Mouse (Mus musculus): ENCODE data around the gene Endod1. TPM values are rescaled to one million over a fixed set of nuclear protein-coding genes. Genes with fewer than 3 reads are reported as not detected.

The Endod1 gene
- polyA plus RNA-seq, 1 experiment from 2014 or later: 18.5 TPM

GRCm38 (mm10) chr9:14367850-14368249 lies 13.5 kb downstream of the Endod1 start:
- Histone ChIP-seq H3K27me3 (ENCODE audit: control insufficient read depth, insufficient read depth, low read depth, low read length) (no peaks in the 10 kb centered on the region), H3K4me2 (ENCODE audit: low read depth, low read length) (no peak overlapping the region), H3K36me3 (ENCODE audit: control insufficient read depth, insufficient read depth, low read length) (no peaks in the 10 kb centered on the region), H3K4me1 (replicated peaks; ENCODE audit: control insufficient read depth, insufficient read depth, low read length) (no peaks in the 10 kb centered on the region), H3K9me3 (ENCODE audit: control insufficient read depth, low read length) (no peaks in the 10 kb centered on the region), H3K27ac (ENCODE audit: low read length) (no peak overlapping the region), H3K9ac (ENCODE audit: low read length) (no peak overlapping the region), H3K4me3 (ENCODE audit: low read length) (no peak overlapping the region)
- ATAC-seq (ENCODE audit: low read depth): no peak
- WGBS: 90% methylated on average over 4 of the region's 4 CpGs

GRCm38 (mm10) chr9:14365481-14366125 lies 15.7 kb downstream of the Endod1 start:
- Histone ChIP-seq H3K9me3 (ENCODE audit: control insufficient read depth, low read length) (no peaks in the 10 kb centered on the region), H3K9ac (ENCODE audit: low read length) (no peak overlapping the region), H3K4me1 (replicated peaks; ENCODE audit: control insufficient read depth, insufficient read depth, low read length) (no peaks in the 10 kb centered on the region), H3K36me3 (ENCODE audit: control insufficient read depth, insufficient read depth, low read length) (no peaks in the 10 kb centered on the region), H3K4me2 (ENCODE audit: low read depth, low read length) (no peak overlapping the region), H3K27me3 (ENCODE audit: control insufficient read depth, insufficient read depth, low read depth, low read length) (no peaks in the 10 kb centered on the region), H3K4me3 (ENCODE audit: low read length) (no peak overlapping the region), H3K27ac (ENCODE audit: low read length) (no peak overlapping the region)
- ATAC-seq (ENCODE audit: low read depth): no peak
- 63% methylated on average over 4 of the region's 4 CpGs for WGBS

DNA sequence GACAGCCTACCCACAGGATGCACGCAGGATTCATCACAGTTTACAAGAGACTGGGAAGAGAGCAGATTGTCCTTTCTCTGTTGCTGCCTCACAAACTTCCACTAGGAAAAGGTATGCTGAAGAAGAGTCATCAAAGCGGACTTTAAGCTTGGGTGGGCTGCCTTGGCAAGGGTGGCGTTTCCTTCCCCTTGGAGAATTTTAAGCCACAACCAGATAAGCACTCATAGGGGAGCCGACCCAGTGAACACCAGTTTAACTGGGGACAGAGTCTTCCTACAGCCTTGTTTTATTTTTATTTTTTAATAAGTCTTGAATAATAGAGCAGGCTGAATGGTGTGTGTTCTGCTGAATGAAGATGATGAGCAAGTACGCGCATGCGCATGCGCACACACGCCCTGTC lies 16.6 kb downstream of the Endod1 start:
- no peaks in the 10 kb centered on the region for H3K27me3 ChIP-seq (ENCODE audit: control insufficient read depth, insufficient read depth, low read depth, low read length)
- H3K9me3 ChIP-seq (ENCODE audit: control insufficient read depth, low read length): no peaks in the 10 kb centered on the region
- no peak overlapping the region for H3K9ac ChIP-seq (ENCODE audit: low read length)
- no peaks in the 10 kb centered on the region for H3K36me3 ChIP-seq (ENCODE audit: control insufficient read depth, insufficient read depth, low read length)
- H3K4me3 ChIP-seq (ENCODE audit: low read length): no peak overlapping the region
- no peak overlapping the region for H3K27ac ChIP-seq (ENCODE audit: low read length)
- no peaks in the 10 kb centered on the region for H3K4me1 ChIP-seq (replicated peaks; ENCODE audit: control insufficient read depth, insufficient read depth, low read length)
- 95% methylated on average over 9 of the region's 9 CpGs for WGBS
- ATAC-seq (ENCODE audit: low read depth): no peak
- H3K4me2 ChIP-seq (ENCODE audit: low read depth, low read length): no peak overlapping the region

DNA sequence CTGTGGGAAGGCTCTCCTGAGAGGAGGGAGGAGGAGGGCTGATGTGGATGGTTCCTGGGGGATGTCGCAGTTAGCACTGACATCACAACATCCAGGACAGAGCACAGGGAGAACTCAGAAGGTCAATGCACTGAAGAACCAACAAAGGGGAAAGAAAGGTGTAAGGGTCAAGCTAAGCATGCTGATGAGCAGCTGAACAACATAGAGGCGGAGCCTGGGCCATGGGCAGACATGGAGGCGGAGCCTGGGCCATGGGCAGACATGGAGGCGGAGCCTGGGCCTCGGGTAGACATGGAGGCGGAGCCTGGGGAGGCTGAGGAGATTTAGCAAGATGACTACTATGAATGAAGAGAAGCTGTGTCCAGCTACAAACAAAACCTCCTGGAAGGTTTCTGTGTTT lies 17.8 kb downstream of the Endod1 start:
- ATAC-seq (ENCODE audit: low read depth): 0 out of 2 replicates have a peak, but pooled peaks have one; percentile 23
- Histone ChIP-seq H3K27me3 (ENCODE audit: control insufficient read depth, insufficient read depth, low read depth, low read length) (no peaks in the 10 kb centered on the region), H3K9me3 (ENCODE audit: control insufficient read depth, low read length) (no peaks in the 10 kb centered on the region), H3K36me3 (ENCODE audit: control insufficient read depth, insufficient read depth, low read length) (no peaks in the 10 kb centered on the region), H3K4me1 (replicated peaks; ENCODE audit: control insufficient read depth, insufficient read depth, low read length) (no peaks in the 10 kb centered on the region), H3K27ac (ENCODE audit: low read length) (no peak overlapping the region), H3K4me3 (ENCODE audit: low read length) (no peak overlapping the region), H3K9ac (ENCODE audit: low read length) (no peak overlapping the region), H3K4me2 (ENCODE audit: low read depth, low read length) (no peak overlapping the region)
- WGBS: 77% methylated on average over 6 of the region's 6 CpGs

DNA sequence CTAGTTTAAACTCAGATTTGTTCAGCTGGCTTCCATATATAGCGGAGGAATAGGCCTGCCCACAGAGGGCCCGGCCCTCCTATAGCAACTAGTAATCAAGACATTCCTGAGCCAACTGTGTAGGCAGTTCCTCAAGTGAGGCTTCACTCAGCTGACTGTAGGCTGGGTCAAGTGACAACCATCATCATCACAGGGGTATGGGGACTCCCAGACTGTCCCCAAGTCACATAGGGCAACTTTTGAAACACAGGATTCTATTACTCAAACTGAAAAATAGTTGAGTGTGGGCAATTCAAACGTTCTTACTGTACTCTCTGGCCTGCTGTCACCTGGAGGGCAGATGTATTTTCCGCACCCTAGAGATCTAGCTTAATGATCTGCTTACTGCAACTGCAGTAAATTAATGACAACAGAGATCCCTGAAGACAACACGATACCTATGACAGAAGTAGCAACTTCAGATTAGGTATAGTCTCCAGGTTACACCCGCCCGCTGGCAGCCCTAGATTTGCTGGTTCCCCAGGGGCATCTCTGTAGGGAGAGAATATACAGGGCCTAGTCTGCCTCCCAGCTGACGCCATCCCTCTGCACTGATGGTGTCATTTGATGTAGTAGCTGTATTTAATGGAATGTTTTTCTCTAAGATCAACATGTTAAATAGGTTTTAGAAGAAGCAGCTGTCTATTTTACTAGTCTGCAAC lies 19.1 kb downstream of the Endod1 start:
- no peak overlapping the region for H3K9ac ChIP-seq (ENCODE audit: low read length)
- H3K4me2 ChIP-seq (ENCODE audit: low read depth, low read length): no peak overlapping the region
- H3K9me3 ChIP-seq (ENCODE audit: control insufficient read depth, low read length): no peaks in the 10 kb centered on the region
- H3K27ac ChIP-seq (ENCODE audit: low read length): no peak overlapping the region
- H3K36me3 ChIP-seq (ENCODE audit: control insufficient read depth, insufficient read depth, low read length): 0 out of 2 replicates have a peak, but pooled peaks cover 2% of the 10 kb centered on the region
- 83% methylated on average over 8 of the region's 8 CpGs for WGBS
- no peaks in the 10 kb centered on the region for H3K4me1 ChIP-seq (replicated peaks; ENCODE audit: control insufficient read depth, insufficient read depth, low read length)
- no peaks in the 10 kb centered on the region for H3K27me3 ChIP-seq (ENCODE audit: control insufficient read depth, insufficient read depth, low read depth, low read length)
- ATAC-seq (ENCODE audit: low read depth): no peak
- H3K4me3 ChIP-seq (ENCODE audit: low read length): no peak overlapping the region

DNA sequence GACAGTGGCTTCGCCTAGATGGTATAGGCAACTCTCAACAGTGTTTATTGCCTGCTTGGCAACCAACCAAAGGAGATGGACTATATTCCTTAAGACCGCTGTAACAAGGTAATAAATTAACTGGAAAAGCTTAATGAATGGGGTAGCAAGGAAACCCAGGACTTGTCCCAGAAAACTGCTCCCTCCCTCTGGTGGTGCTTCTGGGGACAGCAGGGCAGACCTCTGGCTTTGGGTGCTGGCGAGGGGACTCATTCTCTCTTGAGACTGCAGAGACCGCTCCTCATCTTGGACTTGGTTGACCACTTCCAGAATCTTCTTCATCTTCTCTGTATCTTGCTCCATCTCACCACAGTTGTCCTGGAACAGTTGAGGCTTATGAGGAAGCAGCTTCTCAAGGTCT lies 24.3 kb downstream of the Endod1 start:
- 83% methylated on average over 4 of the region's 4 CpGs for whole genome bisulfite sequencing
- no peak overlapping the region for H3K4me3 ChIP-seq (ENCODE audit: low read length)
- H3K4me2 ChIP-seq (ENCODE audit: low read depth, low read length): no peak overlapping the region
- 0 out of 2 replicates have a peak, but pooled peaks cover 2% of the 10 kb centered on the region for H3K36me3 ChIP-seq (ENCODE audit: control insufficient read depth, insufficient read depth, low read length)
- no peaks in the 10 kb centered on the region for H3K9me3 ChIP-seq (ENCODE audit: control insufficient read depth, low read length)
- no peak overlapping the region for H3K9ac ChIP-seq (ENCODE audit: low read length)
- no peaks in the 10 kb centered on the region for H3K27me3 ChIP-seq (ENCODE audit: control insufficient read depth, insufficient read depth, low read depth, low read length)
- no peak overlapping the region for H3K27ac ChIP-seq (ENCODE audit: low read length)
- H3K4me1 ChIP-seq (replicated peaks; ENCODE audit: control insufficient read depth, insufficient read depth, low read length): no peaks in the 10 kb centered on the region
- ATAC-seq (ENCODE audit: low read depth): no peak

DNA sequence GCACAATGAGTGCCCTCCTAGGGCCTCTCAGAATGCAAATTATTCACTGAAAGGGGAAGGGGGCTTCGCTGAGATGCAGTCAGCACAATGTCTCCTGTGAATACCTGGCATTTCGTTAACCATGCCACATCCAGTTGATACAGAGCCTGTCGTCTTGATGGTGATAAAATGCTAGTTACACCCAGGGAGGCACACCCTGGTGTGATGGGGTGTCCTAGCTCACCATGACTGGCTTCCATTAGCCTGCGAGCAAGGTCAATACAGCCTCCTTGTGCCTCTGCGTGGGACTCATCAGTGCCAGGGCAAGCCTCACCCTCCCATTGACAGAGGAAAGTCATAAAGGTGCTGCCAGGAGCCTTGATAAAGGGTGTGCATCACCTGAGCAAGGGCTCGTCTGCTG lies 26.5 kb downstream of the Endod1 start:
- Histone ChIP-seq H3K36me3 (ENCODE audit: control insufficient read depth, insufficient read depth, low read length) (0 out of 2 replicates have a peak, but pooled peaks cover 2% of the 10 kb centered on the region), H3K4me3 (ENCODE audit: low read length) (no peak overlapping the region), H3K9ac (ENCODE audit: low read length) (no peak overlapping the region), H3K4me2 (ENCODE audit: low read depth, low read length) (no peak overlapping the region), H3K9me3 (ENCODE audit: control insufficient read depth, low read length) (no peaks in the 10 kb centered on the region), H3K4me1 (replicated peaks; ENCODE audit: control insufficient read depth, insufficient read depth, low read length) (no peaks in the 10 kb centered on the region), H3K27ac (ENCODE audit: low read length) (no peak overlapping the region), H3K27me3 (ENCODE audit: control insufficient read depth, insufficient read depth, low read depth, low read length) (no peaks in the 10 kb centered on the region)
- 82% methylated on average over 6 of the region's 6 CpGs for WGBS
- no peak for ATAC-seq (ENCODE audit: low read depth)

DNA sequence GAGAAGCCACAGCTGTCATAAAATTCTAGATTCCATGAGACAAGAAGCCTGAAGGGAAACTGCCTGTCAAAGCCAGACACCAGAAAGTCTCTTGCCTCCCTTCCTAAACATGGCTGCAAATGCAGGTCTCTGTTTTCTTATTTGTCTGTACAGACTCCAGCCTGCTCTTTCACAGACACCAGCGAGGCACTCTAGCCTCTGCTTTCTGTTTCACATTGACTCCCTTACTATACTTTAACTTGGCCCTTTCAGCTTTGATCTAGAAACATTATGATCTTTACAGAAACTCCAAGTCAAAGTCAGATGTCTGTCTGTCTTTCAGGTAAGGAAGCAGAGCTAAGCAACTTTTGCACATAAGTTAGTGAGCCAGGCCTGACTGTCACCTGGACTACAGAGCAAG lies 29.0 kb downstream of the Endod1 start:
- H3K27ac ChIP-seq (ENCODE audit: low read length): no peak overlapping the region
- WGBS: 91% methylated on average over 1 of the region's 1 CpGs
- H3K36me3 ChIP-seq (ENCODE audit: control insufficient read depth, insufficient read depth, low read length): 0 out of 2 replicates have a peak, but pooled peaks cover 1% of the 10 kb centered on the region
- no peak overlapping the region for H3K9ac ChIP-seq (ENCODE audit: low read length)
- H3K9me3 ChIP-seq (ENCODE audit: control insufficient read depth, low read length): no peaks in the 10 kb centered on the region
- H3K4me3 ChIP-seq (ENCODE audit: low read length): no peak overlapping the region
- H3K4me2 ChIP-seq (ENCODE audit: low read depth, low read length): no peak overlapping the region
- H3K4me1 ChIP-seq (replicated peaks; ENCODE audit: control insufficient read depth, insufficient read depth, low read length): no peaks in the 10 kb centered on the region
- no peaks in the 10 kb centered on the region for H3K27me3 ChIP-seq (ENCODE audit: control insufficient read depth, insufficient read depth, low read depth, low read length)
- ATAC-seq (ENCODE audit: low read depth): no peak

- WGBS: 68% methylated on average over 2 of the region's 2 CpGs
- ATAC-seq (ENCODE audit: low read depth): no peak
Measured at GRCm38 (mm10) chr9:14350787-14351186, 30.5 kb downstream of the Endod1 start.

More at GRCm38 (mm10) chr9:14350787-14351186, 30.5 kb downstream of the Endod1 start:
- no peaks in the 10 kb centered on the region for H3K4me1 ChIP-seq (replicated peaks; ENCODE audit: control insufficient read depth, insufficient read depth, low read length)
- no peaks in the 10 kb centered on the region for H3K27me3 ChIP-seq (ENCODE audit: control insufficient read depth, insufficient read depth, low read depth, low read length)
- H3K9me3 ChIP-seq (ENCODE audit: control insufficient read depth, low read length): no peaks in the 10 kb centered on the region
- H3K4me3 ChIP-seq (ENCODE audit: low read length): no peak overlapping the region
- no peak overlapping the region for H3K27ac ChIP-seq (ENCODE audit: low read length)
- no peaks in the 10 kb centered on the region for H3K36me3 ChIP-seq (ENCODE audit: control insufficient read depth, insufficient read depth, low read length)
- H3K4me2 ChIP-seq (ENCODE audit: low read depth, low read length): no peak overlapping the region
- H3K9ac ChIP-seq (ENCODE audit: low read length): no peak overlapping the region

Measured in lung, embryonic 16.5 days (tissue).